Mouse (Mus musculus): ENCODE data around the gene Akap6. TPM values are rescaled to one million over a fixed set of nuclear protein-coding genes. Genes with fewer than 3 reads are reported as not detected.
A peak's percentile ranks its signal among the peaks of the same experiment; 100 is the strongest.

Akap6 gene
- total RNA-seq, 2 experiments from 2014 or later: 110 to 131 TPM

GRCm38 (mm10) chr12:52773847-52774246, 74.7 kb downstream of the Akap6 start:
- intact Hi-C loops (cut with DNase I): loop anchor here (1.0 kb wide), 1 partner anchor 10 kb away; no protein-coding TSS in a partner anchor
- DNase-seq: no peak

DNA sequence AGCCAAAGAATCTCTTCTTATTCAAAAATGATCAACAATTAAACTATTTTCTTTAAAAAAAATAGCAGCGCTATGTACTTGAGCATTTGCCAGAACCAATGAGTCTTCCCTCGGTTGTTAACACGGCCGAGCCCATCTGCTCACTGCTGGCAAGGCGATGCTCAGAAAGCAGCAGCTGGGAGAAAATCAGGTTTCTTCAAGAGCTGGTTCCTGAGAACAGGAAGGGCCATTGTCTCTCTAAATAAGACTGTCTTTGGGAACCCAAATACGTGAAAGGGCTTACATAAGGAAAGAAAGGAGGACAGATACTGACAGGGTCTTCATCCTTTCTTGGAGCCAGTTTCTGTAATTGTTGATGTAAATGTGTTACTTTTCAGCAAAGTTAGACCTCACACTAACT, 75.2 kb downstream of the Akap6 start:
- intact Hi-C loops (cut with DNase I): no loop called here
- DNase-seq: peak in 1 of 2 experiments; percentile 36

DNA sequence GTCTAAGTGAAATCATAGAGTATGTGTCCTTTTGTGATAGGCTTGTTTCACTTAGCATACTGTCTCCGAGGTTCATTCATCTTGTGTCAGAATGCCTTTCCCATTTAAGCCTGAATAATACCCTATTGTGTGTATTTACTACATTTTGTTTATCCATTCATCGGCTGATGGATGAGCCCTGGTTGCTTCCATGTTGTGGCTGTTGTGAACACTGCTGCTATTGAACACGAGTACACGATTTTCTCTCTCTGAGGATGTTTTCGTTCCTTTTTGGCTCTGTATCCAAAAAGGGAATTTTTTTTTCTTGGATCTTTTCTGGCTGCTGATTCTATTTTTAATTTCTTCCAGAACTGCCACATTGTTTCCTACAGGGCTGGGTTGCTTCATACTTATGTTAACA, 81.0 kb downstream of the Akap6 start:
- intact Hi-C loops (cut with DNase I): no loop called here
- DNase-seq: no peak

DNA sequence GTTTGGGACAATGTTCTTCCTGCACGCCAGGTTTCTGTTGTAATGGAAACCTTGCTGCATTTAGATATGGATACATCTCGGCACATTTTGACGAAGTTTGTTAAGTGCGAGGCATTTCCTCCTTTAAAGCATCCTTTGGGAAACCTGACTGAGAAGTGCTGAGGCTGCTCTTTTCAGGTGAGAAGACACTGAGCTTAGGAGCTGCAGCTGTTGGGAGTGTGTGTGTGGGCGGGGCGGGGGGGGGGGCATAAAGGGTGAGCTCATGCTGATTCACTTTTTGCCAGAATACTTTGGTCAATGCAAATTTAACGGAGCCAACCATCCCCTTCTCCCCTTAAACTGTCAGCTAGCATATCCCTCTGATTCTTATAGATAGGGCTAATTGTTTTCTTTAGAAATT, 81.9 kb downstream of the Akap6 start:
- intact Hi-C loops (cut with DNase I): no loop called here
- no peak for DNase-seq

DNA sequence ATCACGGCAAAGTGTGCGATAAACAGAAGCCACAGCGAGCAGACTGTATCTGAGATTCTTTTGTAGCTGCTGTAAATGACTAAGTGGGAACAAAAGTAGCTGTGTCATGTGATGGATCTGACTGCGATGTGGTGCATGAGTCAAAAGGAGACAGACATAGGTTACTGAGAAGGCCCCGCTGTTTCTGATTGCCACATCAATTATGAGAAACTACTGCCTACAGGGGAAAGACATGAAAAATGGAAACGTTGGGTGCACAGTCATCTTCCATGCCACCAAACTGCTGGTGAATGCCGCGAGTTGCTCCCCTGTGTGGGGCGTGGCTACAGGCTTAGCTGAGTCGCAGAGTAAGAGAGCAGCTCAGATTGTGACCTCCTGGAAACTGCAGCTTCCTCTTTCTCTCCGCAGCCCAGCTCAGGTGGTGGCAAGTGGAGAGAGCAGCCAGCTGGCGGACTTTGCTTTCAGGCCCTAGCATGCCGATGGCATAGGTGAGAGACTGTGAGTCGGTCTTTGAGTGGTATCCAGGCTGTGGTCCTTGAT, 83.8 kb downstream of the Akap6 start:
- DNase-seq: peak; percentile 38 to 53
- intact Hi-C loops (cut with DNase I): no loop called here

DNA sequence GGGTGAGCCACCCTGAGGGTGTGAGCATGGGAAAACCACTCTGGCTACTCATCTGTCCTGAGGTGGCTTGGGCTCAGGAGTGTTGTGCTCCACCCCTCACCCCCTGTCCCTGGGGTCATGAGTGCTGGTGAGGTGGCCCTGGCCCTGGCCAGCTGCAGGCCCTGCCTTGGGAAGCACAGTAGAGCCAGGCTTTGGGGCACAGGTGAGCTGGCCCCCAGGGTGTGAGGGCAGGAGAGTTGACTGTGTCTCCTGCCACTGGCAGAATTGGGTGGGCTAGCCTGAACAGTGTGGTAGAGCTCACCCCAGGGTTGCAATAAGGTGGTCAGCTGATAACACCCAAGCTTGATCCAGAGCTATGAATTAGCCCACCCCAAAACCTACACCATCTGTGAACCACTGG, 86.0 kb downstream of the Akap6 start:
- intact Hi-C loops (cut with DNase I): no loop called here
- DNase-seq: no peak

- intact Hi-C loops (cut with DNase I): loop anchor here (2.0 to 10.0 kb wide), 2 partner anchors 186 to 286 kb away; partner anchors contain the start of gene Arhgap5
- peak; percentile 78 to 82 for DNase-seq
Observed at GRCm38 (mm10) chr12:52790350-52790768, 91.2 kb downstream of the Akap6 start.

DNA sequence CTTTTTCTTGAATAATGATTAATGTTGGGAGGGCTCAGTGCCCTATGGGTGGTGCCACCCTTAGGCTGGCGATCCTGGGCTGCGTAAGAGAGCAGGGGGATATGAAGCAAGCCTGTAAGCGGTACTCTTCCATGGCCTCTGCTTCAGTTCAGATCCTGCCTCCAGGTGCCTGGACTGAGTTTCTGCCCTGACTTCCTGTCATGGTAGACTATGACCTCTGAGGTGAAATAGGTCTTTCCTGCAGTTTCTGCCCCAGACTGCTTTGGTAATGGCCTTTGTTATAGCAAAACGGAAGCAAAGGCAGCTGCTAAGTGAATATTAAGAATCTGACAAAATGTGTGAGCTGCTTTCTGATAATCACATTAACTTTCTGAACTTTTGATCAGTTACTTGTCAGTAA, 94.9 kb downstream of the Akap6 start:
- DNase-seq: no peak
- intact Hi-C loops (cut with DNase I): loop anchor here (10.0 kb wide), 1 partner anchor 289 kb away; the partner anchor contains the start of gene Arhgap5

DNA sequence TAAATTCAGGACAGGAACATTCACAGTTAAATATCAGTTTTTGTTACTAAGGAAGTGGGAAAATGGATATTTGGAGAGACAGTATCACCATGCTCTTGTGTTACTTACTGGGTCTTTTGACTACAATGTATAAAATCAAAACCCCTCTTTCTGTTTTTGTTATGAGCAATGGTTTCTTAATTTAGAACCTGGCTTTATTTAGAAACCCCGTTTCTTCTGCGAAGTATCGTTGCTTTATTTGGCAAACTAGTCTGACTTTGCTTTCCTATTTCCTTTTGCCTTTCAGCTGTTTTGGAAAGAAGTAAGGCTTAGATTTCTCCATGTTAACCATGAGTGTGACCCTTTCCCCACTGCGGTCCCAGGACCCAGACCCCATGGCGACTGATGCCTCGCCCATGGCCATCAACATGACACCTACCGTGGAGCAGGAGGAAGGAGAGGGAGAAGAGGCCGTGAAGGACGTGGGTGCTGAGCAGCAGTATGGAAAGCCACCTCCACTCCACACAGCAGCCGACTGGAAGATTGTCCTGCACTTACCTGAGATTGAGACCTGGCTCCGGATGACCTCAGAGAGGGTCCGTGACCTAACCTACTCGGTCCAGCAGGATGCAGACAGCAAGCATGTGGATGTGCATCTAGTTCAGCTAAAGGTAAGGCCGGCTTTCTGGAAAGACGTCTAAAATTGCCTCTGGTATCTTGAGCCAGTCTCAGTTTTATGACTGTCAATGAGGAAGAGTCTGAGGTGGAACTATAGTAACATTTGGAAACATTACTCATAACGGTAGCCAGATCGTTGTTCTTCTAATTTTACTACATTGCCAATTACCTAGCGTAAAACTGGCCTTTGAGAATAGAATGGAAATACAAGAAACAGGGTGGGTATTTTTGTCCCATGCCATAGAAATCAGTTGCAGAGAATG, 96.6 kb downstream of the Akap6 start:
- intact Hi-C loops (cut with DNase I): loop anchor here (10.0 kb wide), 1 partner anchor 291 kb away; the partner anchor contains the start of gene Arhgap5
- DNase-seq: no peak

DNA sequence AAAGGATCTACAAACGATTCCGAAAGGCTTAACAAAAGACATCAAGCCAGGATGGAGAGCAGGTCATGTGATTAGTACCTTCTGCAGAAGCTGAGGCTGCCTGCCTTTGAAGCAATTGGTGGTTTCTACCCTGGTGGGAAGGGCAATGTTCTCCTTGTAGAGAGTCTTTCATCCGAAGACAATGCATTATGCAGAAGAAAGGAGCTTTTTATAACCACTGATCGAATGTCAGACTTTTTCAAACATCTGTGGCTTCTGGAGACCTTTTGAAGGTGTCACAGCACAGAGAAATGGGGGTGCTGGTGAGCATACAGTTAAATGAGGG, 97.2 kb downstream of the Akap6 start:
- DNase-seq: no peak
- intact Hi-C loops (cut with DNase I): loop anchor here (10.0 kb wide), 1 partner anchor 292 kb away; the partner anchor contains the start of gene Arhgap5

- DNase-seq: no peak
- intact Hi-C loops (cut with DNase I): loop anchor here (10.0 kb wide), 1 partner anchor 295 kb away; the partner anchor contains the start of gene Arhgap5
Observed at GRCm38 (mm10) chr12:52799717-52800116, 100.5 kb downstream of the Akap6 start.

- intact Hi-C loops (cut with DNase I): no loop called here
- DNase-seq: no peak
Observed at GRCm38 (mm10) chr12:52806273-52806672, 107.1 kb downstream of the Akap6 start.

DNA sequence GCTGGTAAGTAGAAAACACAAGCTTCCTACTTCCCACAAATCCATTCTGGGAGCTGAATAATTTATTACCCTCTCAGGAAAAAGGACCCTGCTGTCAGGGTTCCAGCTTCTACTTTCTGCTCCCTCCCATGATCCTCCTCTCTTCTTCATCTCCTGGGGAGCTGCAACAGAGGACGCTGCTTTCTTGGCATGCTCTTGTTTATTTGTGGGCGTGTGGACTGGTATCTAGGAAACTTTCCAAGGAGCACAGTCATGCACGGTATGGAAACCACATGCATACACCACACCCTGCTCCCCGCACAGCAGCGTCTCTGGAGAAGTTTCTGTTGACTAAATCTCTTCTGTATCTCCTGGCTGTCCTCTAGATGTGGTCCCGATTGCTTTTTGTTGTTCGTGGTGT, 119.4 kb downstream of the Akap6 start:
- intact Hi-C loops (cut with DNase I): no loop called here

DNA sequence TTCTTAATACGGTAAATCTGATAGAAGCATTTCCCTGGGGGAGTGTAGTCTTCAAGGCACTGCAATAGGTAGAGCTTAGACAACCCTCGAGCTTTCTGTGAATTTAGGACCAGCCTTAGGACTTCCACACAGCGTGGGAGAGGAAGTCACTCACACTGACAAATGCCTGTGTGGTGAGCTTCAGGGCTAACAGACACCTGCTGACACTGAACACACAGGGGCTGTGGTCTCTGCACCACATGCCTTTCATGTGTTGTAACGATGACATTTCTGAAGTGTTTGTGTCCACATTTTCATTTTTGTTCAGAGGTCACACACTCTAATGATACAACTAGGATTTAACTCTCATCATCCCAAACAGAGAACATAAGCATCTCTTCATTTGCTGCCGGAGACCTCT, 125.6 kb downstream of the Akap6 start:
- intact Hi-C loops (cut with DNase I): no loop called here
- DNase-seq: no peak

More for the DNA sequence above, 119.4 kb downstream of the Akap6 start:
- no peak for DNase-seq

DNA sequence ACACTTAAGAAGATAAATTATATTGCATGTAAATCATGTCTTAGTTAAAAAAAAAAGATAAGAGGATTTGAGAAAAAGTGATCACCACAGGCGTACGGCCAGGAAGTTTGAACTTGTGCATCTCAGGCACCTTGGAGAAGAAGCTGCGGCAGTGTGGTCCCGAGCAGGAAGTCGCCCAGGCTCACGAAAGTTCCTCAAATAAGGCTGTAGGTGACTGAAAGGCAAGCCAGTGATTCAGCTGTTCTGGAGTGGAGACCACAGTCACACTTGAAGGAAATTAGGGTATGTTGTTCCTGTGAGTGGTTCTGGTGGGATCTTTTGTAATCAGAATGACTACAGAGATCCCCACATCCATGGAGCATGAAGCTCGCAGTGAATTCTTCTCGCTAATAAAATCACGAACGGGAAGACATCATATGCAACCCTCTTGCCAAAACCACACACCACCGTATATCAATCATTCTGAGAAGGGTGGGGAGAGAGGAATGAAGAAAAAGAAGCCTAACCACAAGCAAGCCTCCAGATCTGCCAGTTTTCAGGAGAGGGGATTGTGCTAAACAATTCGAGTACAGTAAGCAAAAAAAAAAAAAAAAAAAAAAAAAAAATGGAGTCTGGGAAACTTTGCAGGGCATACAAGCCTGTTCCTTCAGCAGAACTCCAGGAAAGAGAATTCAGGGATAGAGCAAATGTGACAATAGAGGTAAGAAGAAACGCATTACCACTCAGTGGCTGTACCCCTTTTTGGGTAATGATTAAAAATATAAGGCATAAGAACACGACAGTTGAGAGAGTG, 130.0 kb downstream of the Akap6 start:
- no peak for DNase-seq
- intact Hi-C loops (cut with DNase I): no loop called here

GRCm38 (mm10) chr12:52831782-52832181, 132.6 kb downstream of the Akap6 start:
- intact Hi-C loops (cut with DNase I): loop anchor here (2.0 to 10.0 kb wide), 5 partner anchors 193 to 819 kb away; partner anchors contain the start of gene Arhgap5
- no peak for DNase-seq

- peak; percentile 78 to 90 for DNase-seq
- intact Hi-C loops (cut with DNase I): loop anchor here (2.0 to 10.0 kb wide), 5 partner anchors 193 to 820 kb away; partner anchors contain the start of gene Arhgap5
Observed at GRCm38 (mm10) chr12:52832230-52832629, 133.0 kb downstream of the Akap6 start.

GRCm38 (mm10) chr12:52833141-52833540, 134.0 kb downstream of the Akap6 start:
- intact Hi-C loops (cut with DNase I): loop anchor here (2.0 to 10.0 kb wide), 5 partner anchors 194 to 821 kb away; partner anchors contain the start of gene Arhgap5
- DNase-seq: no peak

DNA sequence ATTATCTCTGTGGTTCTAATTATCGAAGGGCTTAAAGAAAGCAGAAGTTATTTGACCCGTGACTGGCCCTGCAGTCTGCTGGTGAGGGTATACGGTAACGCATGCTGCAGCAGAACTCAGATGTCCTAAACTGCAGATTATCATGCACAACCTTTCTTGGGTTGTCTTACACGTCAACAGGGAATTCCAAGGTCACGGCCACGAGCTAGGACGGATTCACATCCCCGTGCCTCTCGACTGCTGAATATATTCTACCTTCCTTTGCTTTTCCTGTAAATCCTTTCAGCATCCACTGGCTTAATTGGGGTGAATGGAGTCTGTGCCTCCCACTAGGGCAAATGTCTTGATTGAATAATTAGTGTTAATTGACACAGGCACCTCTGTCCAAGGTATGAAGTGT, 134.9 kb downstream of the Akap6 start:
- DNase-seq: no peak
- intact Hi-C loops (cut with DNase I): loop anchor here (2.0 to 10.0 kb wide), 4 partner anchors 61 to 822 kb away; no protein-coding TSS in a partner anchor

GRCm38 (mm10) chr12:52834781-52835279, 135.6 kb downstream of the Akap6 start:
- intact Hi-C loops (cut with DNase I): loop anchor here (2.0 to 10.0 kb wide), 4 partner anchors 60 to 823 kb away; no protein-coding TSS in a partner anchor
- DNase-seq: peak; percentile 33 to 36
